Mouse (Mus musculus) neural tube, embryonic 11.5 days (tissue): ENCODE measurements around the gene Ttc9. TPM values are rescaled to one million over a fixed set of nuclear protein-coding genes. Genes with fewer than 3 reads are reported as not detected.

Experiments
- ATAC-seq: fragments of 200-750 bp; cut with Nextera tagmentation; 2 replicates; pipeline ENCODE4 v1.8.0; 2017; ENCODE audit warnings: moderate number of reproducible peaks, mild to moderate bottlenecking, moderate TSS enrichment, moderate library complexity; ENCODE audit not compliant: insufficient read depth, low FRiP score, low TSS enrichment
- DNase-seq: peaks from one replicate; pipeline ENCODE4 v3.0.0-alpha.2; 2015; ENCODE audit warnings: low spot score
- H3K27ac ChIP-seq: fragments of 300-500 bp; sonication (generic); 2 replicates; pipeline ENCODE4 v1.5.1; 2014; ENCODE audit warnings: low read depth, mild to moderate bottlenecking, low read length
- H3K27me3 ChIP-seq: fragments of 300-500 bp; sonication (generic); 2 replicates; pipeline ENCODE4 v1.6.1; 2014; ENCODE audit warnings: mild to moderate bottlenecking, low read length, mixed read lengths; ENCODE audit not compliant: control insufficient read depth, insufficient read depth
- H3K36me3 ChIP-seq: fragments of 300-500 bp; sonication (generic); 2 replicates; pipeline ENCODE4 v1.6.1; 2014; ENCODE audit warnings: mild to moderate bottlenecking, low read length, moderate library complexity, mixed read lengths; ENCODE audit not compliant: control insufficient read depth, insufficient read depth
- H3K4me1 ChIP-seq: fragments of 300-500 bp; sonication (generic); 2 replicates; pipeline ENCODE4 v1.6.1; 2014; ENCODE audit warnings: low read length, mixed read lengths; ENCODE audit not compliant: control insufficient read depth, insufficient read depth
- H3K4me2 ChIP-seq: fragments of 300-500 bp; sonication (generic); 2 replicates; pipeline ENCODE4 v1.6.1; 2014; ENCODE audit warnings: low read depth, mild to moderate bottlenecking, moderate library complexity
- H3K4me3 ChIP-seq: fragments of 300-500 bp; sonication (generic); 2 replicates; pipeline ENCODE4 v1.5.1; 2014; ENCODE audit warnings: low read depth, low read length
- H3K9ac ChIP-seq: fragments of 300-500 bp; sonication (generic); 2 replicates; pipeline ENCODE4 v1.6.1; 2014; ENCODE audit warnings: mild to moderate bottlenecking, low read length
- H3K9me3 ChIP-seq: fragments of 300-500 bp; sonication (generic); 2 replicates; pipeline ENCODE4 v1.6.1; 2016; ENCODE audit warnings: low read length; ENCODE audit not compliant: control insufficient read depth
- WGBS: fragments of 180-500 bp; shearing (Covaris S2); extraction: QIAGEN DNeasy Blood & Tissue Kit; methylation state at CpG from one replicate; pipeline ENCODE4 v1.1.7; 2014; 5-methylcytosine and 5-hydroxymethylcytosine counted together
- polyA plus RNA-seq: library from polyadenylated mRNA; unstranded; fragments of >200 nt; fragmentation: Nextera tagmentation; extraction: Ambion mirVana; gene quantifications from 2 replicates; pipeline ENCODE4 v1.2.1, GENCODE M21; 2014

Ttc9 gene
- polyA plus RNA-seq, 1 experiment from 2014 or later: 2.1 TPM

DNA sequence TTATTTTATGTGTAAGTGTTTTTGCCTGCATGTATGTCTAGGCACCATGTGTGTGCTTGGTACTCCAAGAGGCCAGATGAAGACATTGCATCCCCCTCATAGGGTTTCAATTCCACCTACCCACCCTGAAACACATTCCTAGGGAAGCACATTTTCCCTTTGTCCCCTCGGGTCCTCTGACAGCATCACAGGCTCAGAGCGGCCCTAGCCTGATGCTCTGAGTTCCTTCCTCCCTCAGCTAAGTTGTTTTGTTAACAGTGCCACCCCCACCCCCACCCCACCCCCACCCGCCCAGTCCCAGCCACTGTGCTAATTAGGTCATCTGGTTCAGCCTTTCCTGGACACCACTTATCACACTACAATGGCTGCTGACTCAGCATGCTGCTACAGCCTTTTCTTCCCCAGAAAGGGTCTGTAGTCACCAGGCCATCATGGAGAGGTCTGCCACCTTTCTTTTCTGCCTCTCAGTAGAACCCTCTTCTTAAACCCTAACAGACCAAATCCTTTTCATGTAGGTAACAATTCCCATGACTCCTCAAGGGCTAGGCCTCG is 58.5 kb downstream of the Ttc9 start:
- Histone ChIP-seq H3K4me2 (no peak overlapping the region), H3K9me3 (no peaks in the 10 kb centered on the region), H3K27ac (no peak overlapping the region), H3K27me3 (no peaks in the 10 kb centered on the region), H3K4me3 (no peak overlapping the region), H3K36me3 (no peaks in the 10 kb centered on the region), H3K9ac (no peak overlapping the region), H3K4me1 (no peaks in the 10 kb centered on the region; the same call in 1 of the 2 replicates)
- 40% methylated on average over 4 of the region's 4 CpGs for WGBS
- DNase-seq (no peak), ATAC-seq (no peak)

DNA sequence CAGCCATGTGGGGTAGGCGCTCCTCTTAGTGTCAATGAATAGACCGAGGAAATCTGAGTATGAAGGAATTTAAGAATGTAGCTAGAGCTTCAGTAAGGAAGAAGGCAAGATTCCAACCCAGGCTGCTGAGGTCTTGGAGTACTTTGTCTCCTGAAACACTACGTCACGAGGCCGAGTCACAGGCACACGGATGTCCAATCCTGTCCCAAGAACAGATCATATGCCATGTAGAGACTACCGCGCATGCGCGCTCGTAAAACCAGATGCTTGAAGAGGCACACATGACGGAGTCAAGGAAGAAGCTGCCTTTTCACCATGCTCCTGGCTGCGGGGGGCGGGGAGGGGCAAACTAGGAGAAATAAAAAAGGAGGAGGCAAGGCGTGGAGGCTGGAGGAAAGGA is 59.1 kb downstream of the Ttc9 start:
- DNase-seq (no peak), ATAC-seq (no peak)
- H3K4me1 ChIP-seq: no peaks in the 10 kb centered on the region; the same call in 1 of the 2 replicates
- H3K4me2 ChIP-seq: no peak overlapping the region
- no peak overlapping the region for H3K9ac ChIP-seq
- no peak overlapping the region for H3K27ac ChIP-seq
- H3K4me3 ChIP-seq: no peak overlapping the region
- WGBS: 91% methylated on average over 15 of the region's 15 CpGs
- no peaks in the 10 kb centered on the region for H3K9me3 ChIP-seq
- H3K36me3 ChIP-seq: no peaks in the 10 kb centered on the region
- H3K27me3 ChIP-seq: no peaks in the 10 kb centered on the region

- no peaks in the 10 kb centered on the region for H3K27me3 ChIP-seq
- ATAC-seq: no peak
- no peaks in the 10 kb centered on the region for H3K9me3 ChIP-seq
- no peak overlapping the region for H3K27ac ChIP-seq
- H3K4me3 ChIP-seq: no peak overlapping the region
- WGBS: 92% methylated on average over 7 of the region's 7 CpGs
- H3K4me1 ChIP-seq: no peaks in the 10 kb centered on the region; the same call in 1 of the 2 replicates
- no peak overlapping the region for H3K9ac ChIP-seq
- DNase-seq: no peak
- H3K4me2 ChIP-seq: no peak overlapping the region
- no peaks in the 10 kb centered on the region for H3K36me3 ChIP-seq
Measured at GRCm38 (mm10) chr12:81690751-81691150, 59.7 kb downstream of the Ttc9 start.

GRCm38 (mm10) chr12:81691177-81691730 is 60.2 kb downstream of the Ttc9 start:
- H3K9ac ChIP-seq: no peak overlapping the region
- H3K27ac ChIP-seq: no peak overlapping the region
- 63% methylated on average over 8 of the region's 8 CpGs for WGBS
- H3K4me2 ChIP-seq: no peak overlapping the region
- H3K36me3 ChIP-seq: no peaks in the 10 kb centered on the region
- DNase-seq (no peak), ATAC-seq (no peak)
- no peaks in the 10 kb centered on the region for H3K27me3 ChIP-seq
- H3K9me3 ChIP-seq: no peaks in the 10 kb centered on the region
- no peaks in the 10 kb centered on the region; the same call in 1 of the 2 replicates for H3K4me1 ChIP-seq
- no peak overlapping the region for H3K4me3 ChIP-seq

DNA sequence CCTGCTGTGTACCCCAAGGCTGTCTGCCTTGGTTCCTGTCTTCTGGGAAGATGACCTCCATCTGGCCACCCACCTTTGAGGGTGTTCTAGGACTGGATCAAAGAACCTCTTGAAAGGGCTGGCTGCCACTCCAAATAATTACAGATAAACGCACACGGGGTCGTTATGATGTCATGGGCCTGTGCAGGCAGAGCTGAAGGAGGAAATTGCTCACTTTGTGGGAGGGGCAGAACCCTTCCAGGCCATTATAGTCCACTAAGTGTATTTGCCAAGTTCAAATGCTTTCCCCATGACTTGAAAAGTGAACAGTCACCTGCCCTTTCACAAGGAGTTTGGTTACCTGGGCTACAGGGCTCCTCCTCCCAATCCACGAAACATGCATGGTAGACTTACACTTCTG is 67.0 kb downstream of the Ttc9 start:
- H3K4me2 ChIP-seq: no peak overlapping the region
- WGBS: 66% methylated on average over 4 of the region's 4 CpGs
- no peaks in the 10 kb centered on the region for H3K9me3 ChIP-seq
- H3K27me3 ChIP-seq: no peaks in the 10 kb centered on the region
- H3K36me3 ChIP-seq: no peaks in the 10 kb centered on the region
- no peak overlapping the region for H3K9ac ChIP-seq
- no peaks in the 10 kb centered on the region for H3K4me1 ChIP-seq
- ATAC-seq: no peak
- no peak overlapping the region for H3K27ac ChIP-seq
- DNase-seq: no peak
- H3K4me3 ChIP-seq: no peak overlapping the region

DNA sequence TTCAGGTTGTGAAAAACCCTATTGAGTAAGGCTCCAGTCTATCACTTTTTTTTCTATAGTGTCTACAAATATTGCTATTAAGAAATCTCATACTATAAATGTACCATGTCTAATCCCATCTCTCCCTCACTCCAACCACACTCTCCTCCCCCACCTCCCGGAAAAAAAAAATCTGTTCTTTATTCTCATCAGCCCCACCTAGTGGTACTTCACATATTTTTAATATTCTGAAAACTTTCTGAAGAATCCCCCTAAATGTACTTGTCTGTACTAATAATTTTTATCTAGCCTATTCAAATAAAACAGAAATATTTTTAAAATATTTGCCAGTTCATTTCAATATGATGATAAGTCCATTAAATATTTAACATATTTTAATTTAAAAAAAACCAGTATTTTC is 71.9 kb downstream of the Ttc9 start:
- DNase-seq (no peak), ATAC-seq (no peak)
- Histone ChIP-seq H3K4me2 (no peak overlapping the region), H3K27me3 (no peaks in the 10 kb centered on the region), H3K9me3 (no peaks in the 10 kb centered on the region), H3K4me1 (no peaks in the 10 kb centered on the region), H3K36me3 (no peaks in the 10 kb centered on the region), H3K27ac (no peak overlapping the region), H3K4me3 (no peak overlapping the region), H3K9ac (no peak overlapping the region)
- WGBS: 16% methylated on average over 1 of the region's 1 CpGs

GRCm38 (mm10) chr12:81712618-81713017 is 81.6 kb downstream of the Ttc9 start:
- H3K4me1 ChIP-seq: no peaks in the 10 kb centered on the region
- no peak for ATAC-seq
- H3K4me2 ChIP-seq: no peak overlapping the region
- no peak overlapping the region for H3K9ac ChIP-seq
- H3K27ac ChIP-seq: no peak overlapping the region
- no peaks in the 10 kb centered on the region for H3K27me3 ChIP-seq
- WGBS: 92% methylated on average over 4 of the region's 4 CpGs
- H3K36me3 ChIP-seq: no peaks in the 10 kb centered on the region
- H3K4me3 ChIP-seq: no peak overlapping the region
- DNase-seq: no peak
- no peaks in the 10 kb centered on the region for H3K9me3 ChIP-seq

Other genes with a start within 250 kb of the Ttc9 start
- 0.32 and 0.45 TPM in 2 replicates for gene Adam4, start 209.3 kb upstream of the Ttc9 start, polyA plus RNA-seq
- 124 and 130 TPM in 2 replicates for gene Cox16, start 146.1 kb upstream of the Ttc9 start, polyA plus RNA-seq
- gene Gm20498, start 98.3 kb upstream of the Ttc9 start, polyA plus RNA-seq: 33.4 and 37.2 TPM in 2 replicates
- 28.6 and 29.7 TPM in 2 replicates for gene Synj2bp, start 98.3 kb upstream of the Ttc9 start, polyA plus RNA-seq
- 0.45 and 0.55 TPM in 2 replicates for gene Adam21, start 62.8 kb upstream of the Ttc9 start, polyA plus RNA-seq
- gene Med6, start 36.2 kb upstream of the Ttc9 start, polyA plus RNA-seq: 77.1 and 82.1 TPM in 2 replicates
- gene Map3k9, start 149.9 kb downstream of the Ttc9 start, polyA plus RNA-seq: 3.6 and 3.7 TPM in 2 replicates
- 10.3 and 11.0 TPM in 2 replicates for gene Pcnx, start 228.8 kb downstream of the Ttc9 start, polyA plus RNA-seq